Mouse (Mus musculus): ENCODE data around the gene Gabarapl2.

DNA sequence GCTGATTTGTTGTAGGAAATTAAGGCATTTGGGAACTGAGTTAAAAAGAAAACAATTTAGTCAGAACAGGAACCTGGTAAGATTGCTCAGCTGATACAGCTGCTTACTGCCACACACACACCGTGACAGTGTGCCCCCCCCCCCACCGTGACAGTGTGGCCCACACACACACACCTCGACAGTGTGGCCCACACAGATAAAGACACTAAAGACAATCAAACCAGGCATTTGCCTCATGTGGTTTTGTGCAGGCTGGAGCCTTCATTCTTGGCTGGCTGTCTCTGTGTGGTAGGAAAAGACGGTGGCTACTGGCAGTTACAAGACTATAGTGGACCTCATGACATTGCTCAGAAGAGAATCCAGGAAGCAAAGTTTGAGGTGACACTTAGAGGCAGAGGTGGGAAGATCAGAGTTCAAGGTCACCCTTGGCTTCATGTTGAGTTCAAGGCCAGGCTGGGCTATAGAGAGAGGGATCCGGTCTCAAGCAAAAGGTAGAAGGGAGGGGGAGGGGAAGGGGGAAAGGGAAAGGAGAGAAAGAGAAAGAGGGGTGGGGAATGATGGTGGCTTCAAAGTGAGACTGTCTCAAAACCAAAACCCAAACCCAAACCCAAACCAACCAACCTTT, 26.9 kb downstream of the Gabarapl2 start:
- TF ChIP-seq CTCF (IDR thresholded peaks at IDR 0.05; ENCODE audit: extremely low read depth, insufficient read depth, insufficient read length, insufficient replicate concordance), result no peak
- no peak for TF ChIP-seq POLR2A (IDR thresholded peaks at IDR 0.05; ENCODE audit: low read depth, low read length)
